Mouse (Mus musculus) right cerebral cortex, adult 18-20 months (tissue): ENCODE data around the gene Rpn2.
A peak's percentile ranks its signal among the peaks of the same experiment; 100 is the strongest.

ENCODE experiments used
- DNase-seq: peaks from one replicate; pipeline ENCODE4 v3.0.0; 2022; ENCODE audit warnings: mixed read lengths

Gene Rpn2

GRCm38 (mm10) chr2:157353183-157353582, 74.4 kb downstream of the Rpn2 start:
- no peak for DNase-seq

GRCm38 (mm10) chr2:157354106-157354505, 75.3 kb downstream of the Rpn2 start:
- DNase-seq = no peak

- no peak for DNase-seq
Measured at GRCm38 (mm10) chr2:157360028-157360427, 81.2 kb downstream of the Rpn2 start.

GRCm38 (mm10) chr2:157363031-157363430, 84.2 kb downstream of the Rpn2 start:
- DNase-seq = no peak

- no peak for DNase-seq
Measured at GRCm38 (mm10) chr2:157366762-157367161, 87.9 kb downstream of the Rpn2 start.

GRCm38 (mm10) chr2:157367184-157367893, 88.5 kb downstream of the Rpn2 start, which contains the start of gene Manbal:
Gene Manbal, plus strand, starts transcription at chr2:157367594.
- DNase-seq = peak; percentile 93

- DNase-seq = no peak
Measured at GRCm38 (mm10) chr2:157367991-157368390, 89.2 kb downstream of the Rpn2 start.

- DNase-seq = no peak
Measured at GRCm38 (mm10) chr2:157371696-157372095, 92.9 kb downstream of the Rpn2 start.

- no peak for DNase-seq
Measured at GRCm38 (mm10) chr2:157373681-157374080, 94.9 kb downstream of the Rpn2 start.

- DNase-seq = no peak
Measured at GRCm38 (mm10) chr2:157375051-157375450, 96.2 kb downstream of the Rpn2 start.
